Mouse (Mus musculus): ENCODE measurements around the gene Aqp3.

DNA sequence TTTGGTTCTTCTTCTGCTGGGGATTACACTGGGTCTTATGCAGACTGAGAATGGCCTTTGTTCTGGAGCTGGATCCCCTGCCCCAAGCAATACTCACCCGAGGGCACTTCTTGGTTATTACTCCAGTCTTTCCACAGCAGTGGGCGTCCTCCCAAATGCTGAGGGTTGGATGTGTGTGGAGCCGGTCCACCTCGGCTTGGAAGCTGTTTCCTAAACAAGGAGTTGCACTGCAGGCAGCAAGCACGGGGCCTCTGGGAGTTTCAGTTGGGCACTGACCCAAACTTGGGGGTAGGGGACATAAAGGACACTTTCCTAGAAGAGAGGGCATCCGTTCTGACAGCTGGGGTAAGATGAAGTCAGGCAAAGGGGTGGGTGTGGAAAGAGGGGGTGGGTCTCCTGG is 23.5 kb downstream of the Aqp3 start:
- TF ChIP-seq CTCF (IDR thresholded peaks at IDR 0.05; ENCODE audit: low read depth) (no peak), EP300 (IDR thresholded peaks at IDR 0.05; ENCODE audit: low read depth) (no peak)

Measured in heart, postnatal 0 days (tissue).